Mouse (Mus musculus) adrenal gland, postnatal 25 days (tissue): Measurements from ENCODE around the gene Txnl4b. TPM values are rescaled to one million over a fixed set of nuclear protein-coding genes. Genes with fewer than 3 reads are reported as not detected.
A peak's percentile ranks its signal among the peaks of the same experiment; 100 is the strongest.

Source experiments
- DNase-seq: peaks from one replicate; pipeline ENCODE4 v3.0.0; 2021; ENCODE audit warnings: mixed read lengths
- long read RNA-seq: library from polyadenylated mRNA; stranded (forward); transcript quantifications from one replicate; pipeline ENCODE4 v2.0.0, GENCODE M21; 2021
- total RNA-seq: library from RNA; stranded (reverse); gene quantifications from 2 replicates; pipeline ENCODE4 v1.2.3, GENCODE M21; 2021

Gene Txnl4b
- total RNA-seq: 13.1 and 16.2 TPM in 2 replicates
- long read RNA-seq, partial matches to known transcripts: 1 of 3 reads
- long read RNA-seq, other reads (novel, unspliced or antisense): 0 of 3 reads

DNA sequence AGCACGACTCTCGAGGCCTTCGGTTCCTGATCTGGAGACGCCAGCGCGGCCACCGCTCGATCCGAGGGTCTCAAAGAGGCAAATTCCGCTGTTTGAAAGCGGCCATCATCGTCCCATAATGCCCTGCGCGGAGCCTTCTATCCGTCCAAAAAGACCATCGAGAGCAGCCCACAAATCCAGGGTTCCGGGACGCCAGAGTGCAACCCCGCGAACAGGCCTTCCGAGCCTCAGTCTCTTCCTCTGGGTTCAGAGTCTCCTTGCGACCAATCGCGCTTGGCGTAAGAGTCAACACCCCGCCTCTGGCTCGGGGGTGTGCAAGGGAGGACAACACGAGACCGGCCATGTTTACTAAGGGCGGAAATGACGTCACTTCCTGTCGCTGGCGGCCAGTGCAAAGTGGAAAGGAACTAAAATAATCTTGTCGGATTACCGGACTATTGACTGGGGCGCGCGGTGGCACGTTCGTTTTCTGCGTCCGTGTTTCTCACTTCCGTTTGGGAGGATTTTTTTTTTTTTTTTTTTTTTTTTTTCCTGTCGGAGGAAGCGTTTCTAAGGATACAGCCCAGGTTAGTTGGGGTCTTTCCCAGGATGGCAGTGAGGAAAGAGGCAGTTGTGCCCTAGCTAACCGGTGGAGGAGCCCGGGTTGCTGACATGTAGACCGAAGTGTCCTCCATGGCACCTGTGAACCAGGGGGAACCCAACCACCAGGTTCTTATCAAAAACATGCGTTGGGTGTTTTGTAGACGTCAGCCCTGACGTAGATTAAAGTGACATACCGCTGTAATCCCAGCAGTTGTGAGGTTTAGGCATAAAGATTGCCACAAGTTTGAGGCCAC is at the start of gene Txnl4b, which contains the start of gene Dhx38:
Gene Txnl4b (plus strand): TSS at position 395 of the 836 bp plus-strand sequence.
Gene Dhx38 (minus strand): TSS at position 364 of the 836 bp plus-strand sequence.
- DNase-seq: peak; percentile 96

DNA sequence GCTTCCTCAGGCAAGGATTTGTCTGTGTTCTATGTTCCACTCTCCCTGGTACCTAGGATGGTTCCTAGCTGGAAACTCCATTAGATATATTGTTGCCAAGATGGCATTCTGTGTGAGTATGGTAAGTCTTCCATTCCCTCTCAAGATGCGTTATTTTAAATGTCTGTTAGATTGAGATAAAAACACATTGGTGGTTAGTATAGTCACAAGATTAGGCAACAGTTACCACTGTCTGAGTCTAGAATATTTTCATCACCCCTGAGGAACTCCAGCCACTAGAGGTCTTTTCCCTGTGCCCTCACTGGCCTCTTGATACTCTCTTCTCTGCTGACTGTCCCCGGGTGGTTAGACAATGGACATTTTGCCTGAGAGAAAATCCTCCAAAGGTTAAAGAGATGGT is 41.7 kb upstream of the Txnl4b start:
- DNase-seq: no peak

DNA sequence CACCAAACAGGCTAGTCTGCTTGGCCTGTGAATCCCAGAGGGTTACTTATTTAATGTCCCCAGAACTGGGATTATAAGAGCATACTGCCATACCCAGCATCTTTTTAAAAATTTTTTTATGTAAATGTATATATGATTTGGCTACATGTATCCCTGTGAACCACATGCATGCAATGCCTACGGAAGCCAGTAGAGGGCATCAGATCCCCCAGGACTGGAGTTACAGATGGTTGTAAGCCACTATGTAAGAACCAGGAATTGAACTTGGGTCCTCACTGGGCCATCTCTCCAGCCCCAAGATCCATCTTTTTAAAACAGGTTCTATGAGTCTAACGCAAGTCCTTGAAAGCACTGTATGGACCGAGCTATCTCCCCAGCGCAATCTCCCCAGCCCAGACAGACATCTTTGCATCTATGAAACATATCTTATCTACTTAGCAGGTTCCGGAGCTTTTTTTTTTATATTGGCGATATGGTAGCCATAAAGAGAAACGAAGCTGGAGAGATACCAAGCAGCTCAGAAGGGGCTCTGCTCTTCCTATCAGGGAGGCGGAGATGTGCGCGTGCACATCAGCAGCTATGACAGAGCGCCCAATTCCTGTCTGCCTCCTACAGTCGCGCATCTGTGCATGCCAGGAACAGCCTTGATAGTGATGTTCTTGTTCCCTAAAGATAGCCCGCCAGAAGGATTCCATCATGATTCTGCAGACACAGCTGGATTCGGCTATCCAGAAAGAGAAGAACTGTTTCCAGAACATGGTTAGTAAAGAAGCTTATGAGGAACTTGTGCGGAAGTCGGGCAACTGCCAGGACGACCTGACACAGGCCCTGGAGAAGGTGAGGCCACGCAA is 30.3 kb upstream of the Txnl4b start:
- peak; percentile 49 for DNase-seq

DNA sequence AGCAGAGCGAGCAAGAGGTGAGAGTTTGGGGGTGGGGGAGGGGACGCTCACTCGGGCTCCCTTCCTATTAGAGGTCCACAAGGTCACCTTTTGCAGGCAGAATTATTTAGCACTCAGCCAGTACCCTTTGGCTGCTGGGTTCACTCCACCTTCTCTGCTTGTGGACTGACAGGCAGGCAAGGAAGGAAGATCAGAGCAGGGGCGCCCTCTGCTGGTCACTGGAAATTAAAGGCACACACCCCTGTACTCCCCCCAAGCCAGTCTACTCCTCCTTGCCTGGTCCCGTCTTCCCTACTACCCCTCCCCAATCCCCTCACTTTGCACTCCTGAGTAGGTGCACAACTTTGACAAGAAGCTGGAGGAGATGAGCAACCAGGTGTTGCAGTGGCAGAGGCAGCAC is 29.0 kb upstream of the Txnl4b start:
- peak; percentile 74 for DNase-seq

DNA sequence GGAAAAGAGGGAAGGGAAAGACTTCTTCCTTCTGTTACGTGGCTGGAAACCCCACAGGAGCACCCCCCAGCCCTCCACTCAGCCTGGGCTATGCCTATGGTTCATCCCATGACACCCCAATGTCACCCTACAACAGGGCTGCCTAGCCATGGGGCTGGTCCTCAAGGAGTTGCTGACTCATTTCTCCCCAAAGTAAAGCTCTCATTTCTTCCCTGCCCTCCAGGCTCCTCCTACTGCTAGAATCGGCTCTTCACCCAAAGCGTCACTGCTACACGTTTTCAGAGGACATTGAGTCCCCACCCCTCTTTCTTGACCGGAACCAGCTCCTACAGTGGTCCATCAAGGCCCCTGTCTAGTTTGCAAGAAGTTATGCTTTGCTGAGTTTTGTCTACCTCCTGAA is 23.5 kb upstream of the Txnl4b start:
- DNase-seq: no peak

DNA sequence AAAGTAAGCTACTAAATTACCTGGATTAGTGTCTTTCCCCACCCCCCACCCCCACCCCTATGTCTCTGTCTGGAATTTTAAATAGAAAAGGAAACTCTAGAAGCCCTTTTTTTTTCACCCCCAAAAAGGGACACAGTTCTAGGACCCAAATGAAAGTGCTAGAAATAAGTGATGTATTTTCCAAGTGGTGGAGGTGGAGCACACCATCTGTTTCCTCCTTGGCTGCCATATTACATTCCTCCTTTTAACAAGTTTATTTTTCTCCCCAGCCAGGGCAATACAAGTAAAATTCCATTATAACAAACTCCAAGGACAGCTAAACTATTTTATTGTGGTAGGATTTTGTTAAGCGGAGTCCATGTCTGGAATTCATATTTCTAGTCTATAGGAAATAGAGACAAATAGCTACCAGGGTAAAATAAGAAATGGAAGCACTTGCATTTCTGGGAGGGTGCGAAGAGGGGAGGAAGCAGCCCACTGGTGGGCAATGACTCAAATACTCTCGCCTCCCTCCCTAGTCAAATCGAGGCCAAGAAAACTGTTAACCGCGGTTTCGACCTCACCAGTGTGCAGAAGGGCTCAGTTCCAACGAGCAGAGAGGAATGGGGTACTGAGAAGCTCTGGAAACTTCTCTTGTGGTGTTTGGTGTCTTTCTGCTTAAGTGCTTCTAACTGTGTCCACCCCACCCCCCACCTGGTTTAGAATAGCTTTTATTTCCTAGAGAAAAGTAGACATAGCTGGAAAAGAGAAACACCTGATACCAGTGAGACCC is 22.8 kb upstream of the Txnl4b start:
- no peak for DNase-seq

DNA sequence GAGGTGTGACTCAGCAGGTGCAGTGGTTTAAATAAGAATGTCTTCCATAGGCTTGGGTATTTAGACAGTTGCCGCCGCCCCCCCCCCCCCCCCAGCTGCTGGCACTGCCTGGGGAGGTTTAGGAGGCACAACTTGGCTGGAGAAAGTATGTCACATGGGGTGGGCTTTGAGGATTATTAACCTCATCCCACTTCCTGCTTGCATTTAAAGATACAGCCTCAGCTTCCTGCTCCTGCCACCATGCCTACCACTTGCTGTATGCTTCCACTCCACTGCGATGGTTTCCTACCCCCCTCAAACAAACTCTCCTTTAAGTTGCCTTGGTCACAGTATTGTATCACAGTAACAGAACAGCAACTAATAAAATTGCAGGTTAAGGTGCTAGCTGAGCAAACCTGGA is 21.6 kb upstream of the Txnl4b start:
- no peak for DNase-seq

DNA sequence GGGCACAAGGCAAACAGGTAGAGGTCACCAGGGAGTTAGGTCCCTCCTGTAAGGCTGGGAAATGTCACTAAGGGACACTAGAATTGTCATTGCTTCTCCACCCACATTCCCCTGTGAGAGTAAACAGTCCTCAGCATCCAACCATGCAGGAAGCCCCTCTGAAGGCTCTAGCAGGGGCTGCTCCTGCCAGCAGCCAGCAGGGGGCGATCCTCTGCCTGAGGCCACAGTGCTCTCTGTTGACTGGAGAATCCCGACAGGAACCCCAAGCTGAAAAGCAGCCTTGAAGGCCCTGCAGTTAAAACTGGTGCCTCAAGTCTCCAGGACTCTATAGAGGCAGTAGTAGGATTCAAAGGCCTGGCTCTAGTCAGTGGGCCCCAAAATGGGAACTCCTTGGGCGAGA is 14.0 kb upstream of the Txnl4b start:
- no peak for DNase-seq

DNA sequence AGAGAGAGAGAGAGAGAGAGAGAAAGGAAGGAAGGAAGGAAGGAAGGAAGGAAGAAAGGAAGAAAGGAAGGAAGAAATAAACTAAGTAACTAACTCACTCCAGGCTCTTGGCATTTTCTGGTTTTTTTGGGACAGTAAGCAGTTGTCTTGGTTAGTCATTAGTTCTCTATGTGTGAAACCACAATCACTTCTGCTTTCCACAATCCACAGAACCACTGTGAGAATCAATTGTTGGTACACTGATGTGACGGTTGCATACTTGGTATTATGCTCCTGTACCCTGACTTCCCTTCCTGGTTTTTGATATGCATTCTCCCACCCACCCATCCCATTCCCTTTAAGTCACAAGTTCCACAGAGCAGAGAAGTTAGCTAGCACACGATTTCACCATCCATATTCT is 1.8 kb upstream of the Txnl4b start:
- DNase-seq: no peak

DNA sequence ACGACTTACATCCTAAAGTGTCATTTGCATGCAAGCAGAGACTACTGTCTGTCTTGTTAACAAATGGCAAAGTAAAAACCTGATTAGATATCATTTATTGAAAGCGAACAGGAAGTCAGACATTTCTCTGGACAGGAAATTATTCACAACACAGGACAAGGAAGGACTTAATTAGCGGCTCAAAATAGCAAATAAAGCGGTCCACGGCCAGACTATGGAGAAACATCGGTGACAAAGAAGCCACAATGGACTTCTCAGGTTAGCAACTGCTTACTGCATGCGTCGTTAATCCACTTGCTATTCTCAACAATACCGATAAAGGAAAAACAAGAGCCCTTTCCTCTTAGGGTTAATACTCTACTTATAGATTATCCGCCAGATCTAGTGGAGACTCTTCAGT is 926 bp upstream of the Txnl4b start:
- no peak for DNase-seq

DNA sequence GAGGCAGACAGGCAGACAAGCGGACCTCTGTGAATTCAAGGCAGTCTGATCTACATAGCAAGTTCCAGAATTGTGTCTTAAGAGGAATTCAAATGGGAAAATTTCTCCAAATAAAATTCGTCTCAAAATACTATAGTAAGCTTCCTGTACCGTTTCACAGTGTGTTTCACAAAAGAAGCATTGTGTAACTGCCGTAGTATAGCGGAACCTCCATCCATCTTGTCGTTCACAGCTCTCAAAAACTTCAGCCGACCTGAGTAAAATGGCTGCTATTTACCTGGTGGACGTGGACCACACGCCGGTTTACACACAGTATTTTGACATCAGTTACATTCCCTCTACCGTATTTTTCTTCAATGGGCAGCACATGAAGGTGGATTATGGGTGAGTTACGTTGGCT is 5.4 kb downstream of the Txnl4b start:
- no peak for DNase-seq

DNA sequence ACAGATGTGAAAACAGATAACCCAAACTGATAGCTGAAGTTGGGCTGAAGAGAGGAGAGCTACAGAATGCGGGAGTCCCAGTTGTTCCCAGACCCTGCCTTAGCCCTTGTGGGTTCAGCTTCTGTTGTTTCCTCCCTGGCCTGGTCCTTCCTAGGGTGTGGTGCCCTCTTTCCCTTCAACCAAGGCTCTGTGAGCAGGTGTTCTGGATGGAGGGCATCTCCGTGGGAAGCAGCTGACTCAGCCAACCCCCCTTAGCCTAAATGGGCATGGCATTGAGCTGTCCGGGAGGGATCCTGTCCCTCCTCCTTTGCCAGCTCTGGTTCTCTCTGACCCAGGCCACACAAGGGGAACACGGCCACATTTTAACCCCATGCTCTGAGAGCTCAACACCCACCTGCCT is 10.6 kb downstream of the Txnl4b start:
- no peak for DNase-seq

DNA sequence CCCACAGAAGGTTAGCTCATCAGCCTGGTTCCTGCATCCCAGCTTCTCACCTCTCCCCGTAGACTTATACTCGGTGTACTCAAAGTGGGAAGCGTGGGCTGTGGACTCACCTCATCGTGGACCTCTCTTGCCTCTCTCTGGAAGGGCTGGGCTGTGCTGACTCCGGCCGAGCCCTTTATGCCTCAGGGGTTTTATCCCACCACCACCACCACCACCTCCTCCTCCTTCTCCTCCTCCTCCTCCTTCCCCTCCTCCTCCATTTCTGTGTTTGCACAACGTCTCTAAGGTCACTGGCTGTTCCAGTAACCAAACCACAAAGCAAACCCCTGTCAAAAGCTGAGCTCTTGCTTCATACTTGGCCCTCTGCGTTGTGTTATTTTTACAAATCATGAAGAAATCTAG is 13.2 kb downstream of the Txnl4b start, which contains the start of gene Hp:
Gene Hp (minus strand): TSS at position 273 of the 402 bp plus-strand sequence.
- DNase-seq: no peak

DNA sequence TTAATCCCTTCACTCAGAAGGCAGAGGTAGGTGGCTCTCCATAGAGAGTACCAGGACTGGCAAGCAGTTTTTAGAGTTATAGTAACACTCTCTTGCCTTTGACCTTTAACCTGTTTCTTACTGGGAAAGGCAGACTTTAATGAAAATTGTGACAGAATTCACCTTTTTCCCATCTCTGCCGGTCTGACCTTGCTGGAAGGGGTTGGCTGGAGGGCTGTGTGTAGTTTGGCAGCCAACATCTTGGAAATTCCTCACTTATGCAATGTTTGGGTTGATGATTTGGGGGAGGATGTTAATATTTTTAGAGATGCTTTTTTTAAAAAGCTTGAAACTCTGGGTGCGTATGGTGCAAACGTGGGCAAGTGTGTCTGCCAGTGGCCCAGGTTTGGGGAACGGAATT is 18.6 kb downstream of the Txnl4b start:
- no peak for DNase-seq

DNA sequence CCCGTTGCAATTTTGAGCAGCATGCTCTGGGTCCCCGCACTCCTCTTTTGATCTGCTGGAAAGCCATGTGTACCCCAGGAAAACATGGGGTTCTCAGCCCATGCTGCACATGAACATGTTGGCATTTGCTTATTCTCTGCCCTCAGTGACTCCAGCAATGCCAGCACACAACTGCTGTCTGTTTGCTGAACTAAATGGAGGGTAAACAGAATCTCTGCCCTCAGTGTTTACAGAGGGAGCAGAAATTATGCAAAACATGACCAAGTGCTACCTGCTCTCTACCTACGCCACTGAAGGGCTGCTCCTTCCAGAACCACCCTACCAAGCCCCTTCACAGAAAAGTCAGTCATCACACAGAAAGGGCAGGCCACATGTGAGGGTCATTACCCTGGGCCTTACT is 19.1 kb downstream of the Txnl4b start:
- no peak for DNase-seq

DNA sequence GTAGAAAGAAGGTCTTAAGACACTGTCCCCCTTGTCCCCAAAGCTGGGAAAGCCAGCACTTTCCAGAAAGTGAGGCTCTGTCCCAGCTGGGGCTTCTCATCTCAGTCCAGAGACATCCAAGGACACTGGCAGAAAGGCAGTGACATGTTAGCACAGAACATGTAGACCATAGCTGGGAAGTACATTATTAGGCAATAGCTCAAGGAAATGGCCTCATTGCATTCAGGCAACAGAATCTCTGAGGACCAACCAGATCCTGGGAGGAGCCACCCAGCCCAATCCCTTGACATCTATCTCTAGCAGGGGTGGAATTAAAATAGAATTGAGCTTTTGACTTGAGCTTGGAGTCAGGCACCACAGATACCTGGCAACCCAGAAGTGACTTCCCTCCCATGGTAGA is 20.0 kb downstream of the Txnl4b start:
- no peak for DNase-seq

DNA sequence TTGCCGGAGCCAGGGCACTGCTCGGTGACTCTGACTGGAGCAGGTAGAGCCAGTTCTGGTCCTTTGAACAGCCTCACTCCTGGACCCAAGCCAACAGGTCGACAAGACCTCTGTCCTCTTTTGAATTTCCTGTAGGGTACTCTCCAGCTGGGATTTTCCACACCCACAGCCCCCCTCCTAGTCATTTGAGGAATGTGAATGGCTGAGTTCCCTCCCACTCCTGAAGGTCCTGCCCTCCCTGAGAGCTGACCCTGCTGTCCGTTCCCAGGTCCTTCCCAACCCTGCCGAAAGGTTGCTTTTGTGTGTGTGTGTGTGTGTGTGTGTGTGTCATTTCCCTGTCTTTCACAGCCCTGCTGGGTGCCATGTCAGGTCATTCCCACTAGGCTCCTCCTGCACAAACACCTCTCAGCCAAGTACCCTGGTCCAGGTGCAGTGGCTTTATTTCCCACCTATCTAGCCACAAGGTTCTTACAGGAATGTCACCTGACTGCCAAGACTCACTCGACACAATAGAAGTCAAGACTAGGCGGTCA is 21.3 kb downstream of the Txnl4b start:
- DNase-seq: no peak

DNA sequence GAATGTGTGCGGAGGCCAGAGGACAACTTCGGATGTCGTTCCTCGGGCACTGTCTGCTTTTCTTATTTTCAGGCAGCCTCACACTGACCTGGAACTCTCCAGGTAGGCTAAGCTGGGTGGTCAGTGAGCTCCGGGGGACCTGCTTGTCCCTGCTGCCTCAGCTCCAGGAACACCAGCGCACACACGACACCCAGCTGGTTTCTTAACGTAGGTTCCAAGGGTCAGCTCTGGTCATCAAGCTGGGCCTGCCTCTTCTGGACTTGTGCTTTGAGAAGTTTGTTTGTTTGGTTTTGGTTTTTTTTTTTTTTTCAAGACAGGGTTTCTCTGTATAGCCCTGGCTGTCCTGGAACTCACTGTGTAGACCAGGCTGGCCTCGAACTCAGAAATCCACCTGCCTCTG is 25.2 kb downstream of the Txnl4b start:
- DNase-seq: no peak

DNA sequence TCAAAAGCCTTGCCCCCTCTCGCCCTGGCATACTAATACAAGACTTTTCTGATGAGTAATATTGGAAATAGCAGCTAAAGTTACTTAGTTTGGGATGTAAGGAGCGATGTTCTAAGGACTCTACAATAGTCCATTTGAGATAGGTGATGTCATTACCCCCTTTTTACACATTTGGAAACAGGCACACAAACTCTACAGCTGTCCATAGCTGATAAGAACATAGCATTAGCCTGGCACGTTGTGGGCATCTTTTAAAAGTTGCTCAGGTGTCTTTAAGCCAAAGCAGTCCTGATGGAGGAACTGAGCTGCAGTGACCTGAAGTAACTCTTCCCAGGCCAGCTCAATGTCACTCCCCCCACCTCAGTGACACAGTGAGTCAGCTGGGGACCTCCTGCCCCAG is 25.7 kb downstream of the Txnl4b start:
- no peak for DNase-seq

DNA sequence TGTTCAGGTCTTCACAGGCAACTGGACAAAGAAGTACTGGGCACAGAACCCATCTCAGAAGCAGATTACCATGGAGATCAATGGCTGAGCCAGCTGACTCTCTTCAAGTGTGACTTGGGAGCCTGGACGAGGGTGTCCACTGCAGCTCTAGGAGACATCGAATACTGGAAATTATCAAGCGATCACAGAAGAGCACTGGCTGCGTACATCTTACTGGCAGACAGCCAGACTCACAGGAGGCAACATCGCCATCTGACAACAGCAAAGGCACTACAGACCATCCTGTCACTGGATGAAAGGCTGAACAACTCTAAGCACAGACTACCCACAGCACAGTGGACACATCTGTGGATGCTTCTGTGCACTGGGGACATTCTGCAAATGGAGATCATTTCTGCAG is 26.5 kb downstream of the Txnl4b start:
- DNase-seq: no peak

DNA sequence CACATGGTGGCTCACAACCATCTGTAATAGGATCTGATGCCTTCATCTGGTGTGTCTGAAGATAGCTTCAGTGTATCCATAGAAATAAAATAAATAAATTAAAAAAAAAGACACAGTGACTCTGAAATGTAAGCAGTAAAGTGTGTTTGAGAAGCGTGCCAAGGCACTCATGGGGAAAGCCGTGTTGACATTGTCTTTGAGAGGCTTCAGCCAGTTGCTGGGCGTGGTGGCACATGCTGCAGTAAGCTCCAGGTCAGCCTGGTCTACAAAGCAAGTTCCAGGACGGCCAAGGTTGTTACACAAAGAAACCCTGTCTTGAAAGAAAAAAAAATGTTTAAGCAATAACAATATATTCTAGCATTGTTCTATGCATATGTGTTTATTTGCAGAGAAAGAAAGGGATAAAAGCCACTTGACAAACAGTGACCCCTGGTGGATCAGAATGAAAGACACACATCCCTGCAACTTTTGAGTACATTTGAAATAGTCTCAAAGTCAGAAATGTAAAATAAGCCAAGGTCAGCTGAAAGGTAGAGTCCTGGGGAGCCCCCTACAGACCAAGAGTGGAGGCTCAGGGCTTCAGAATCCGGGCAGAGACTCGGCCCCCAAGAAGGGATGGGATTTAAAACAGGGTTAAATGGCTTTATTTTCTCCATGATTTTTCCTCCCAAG is 27.6 kb downstream of the Txnl4b start:
- DNase-seq: no peak

DNA sequence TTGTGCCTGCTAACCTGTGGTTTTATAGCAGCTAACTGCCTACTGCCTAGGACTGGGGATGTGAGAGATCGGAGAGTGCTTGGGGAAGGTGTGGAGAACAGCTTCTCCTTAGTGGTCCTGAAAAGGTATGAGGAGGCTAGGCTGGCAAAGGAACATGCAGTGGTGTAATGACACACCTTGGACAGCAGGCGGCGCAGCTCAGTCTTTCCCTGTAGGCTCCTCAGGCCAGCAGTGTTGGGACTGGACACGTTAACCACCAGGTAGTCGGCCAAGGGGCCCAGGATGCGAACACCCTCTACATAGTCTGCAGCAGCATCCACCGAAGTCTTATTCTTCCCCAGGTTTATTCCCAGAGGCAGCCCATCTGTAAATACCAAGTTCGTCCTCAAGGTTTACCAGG is 30.2 kb downstream of the Txnl4b start:
- DNase-seq: peak; percentile 59
